Mouse (Mus musculus): ENCODE measurements around the gene Nop2. TPM values are rescaled to one million over a fixed set of nuclear protein-coding genes. Genes with fewer than 3 reads are reported as not detected.

The Nop2 gene
- total RNA-seq (2022) = 10 to 100 TPM; 25.4 to 28.2 (median 27.2) TPM

GRCm38 (mm10) chr6:125131302-125132156 is at the start of gene Nop2:
TSS of gene Nop2 (plus strand) at chr6:125131909.
- peak; percentile 55 to 76 for DNase-seq (ENCODE audit: low spot score in 2 of 2)

GRCm38 (mm10) chr6:125082801-125083386 is 48.8 kb upstream of the Nop2 start:
- DNase-seq (ENCODE audit: low spot score in 2 of 2) = no peak

GRCm38 (mm10) chr6:125084424-125084823 is 47.3 kb upstream of the Nop2 start:
- DNase-seq (ENCODE audit: low spot score in 2 of 2) = no peak

- DNase-seq (ENCODE audit: low spot score in 2 of 2) = no peak
Observed at GRCm38 (mm10) chr6:125087937-125088336, 43.8 kb upstream of the Nop2 start.

- peak; percentile 41 to 77 for DNase-seq (ENCODE audit: low spot score in 2 of 2)
Observed at GRCm38 (mm10) chr6:125088561-125089321, 43.0 kb upstream of the Nop2 start.

- DNase-seq (ENCODE audit: low spot score in 2 of 2) = peak; percentile 54 to 93
Observed at GRCm38 (mm10) chr6:125089521-125090321, 42.0 kb upstream of the Nop2 start.

GRCm38 (mm10) chr6:125090341-125091085 is 41.2 kb upstream of the Nop2 start:
- DNase-seq (ENCODE audit: low spot score in 2 of 2) = no peak

- DNase-seq (ENCODE audit: low spot score in 2 of 2) = no peak
Observed at GRCm38 (mm10) chr6:125092372-125092771, 39.3 kb upstream of the Nop2 start.

- DNase-seq (ENCODE audit: low spot score in 2 of 2) = no peak
Observed at GRCm38 (mm10) chr6:125094843-125095242, 36.9 kb upstream of the Nop2 start.

GRCm38 (mm10) chr6:125095391-125096278 is 36.1 kb upstream of the Nop2 start, which contains the start of gene Chd4:
TSS of gene Chd4 (plus strand) at chr6:125095981.
- DNase-seq (ENCODE audit: low spot score in 2 of 2) = peak; percentile 81 to 96

- DNase-seq (ENCODE audit: low spot score in 2 of 2) = no peak
Observed at GRCm38 (mm10) chr6:125096279-125096596, 35.5 kb upstream of the Nop2 start.

- DNase-seq (ENCODE audit: low spot score in 2 of 2) = peak in 1 of 2 experiments; percentile 60
Observed at GRCm38 (mm10) chr6:125096597-125097345, 34.9 kb upstream of the Nop2 start.

GRCm38 (mm10) chr6:125097346-125097689 is 34.4 kb upstream of the Nop2 start:
- peak; percentile 37 to 53 for DNase-seq (ENCODE audit: low spot score in 2 of 2)

- no peak for DNase-seq (ENCODE audit: low spot score in 2 of 2)
Observed at GRCm38 (mm10) chr6:125097951-125098350, 33.8 kb upstream of the Nop2 start.

- DNase-seq (ENCODE audit: low spot score in 2 of 2) = no peak
Observed at GRCm38 (mm10) chr6:125098513-125098912, 33.2 kb upstream of the Nop2 start.

GRCm38 (mm10) chr6:125099421-125099971 is 32.2 kb upstream of the Nop2 start:
- no peak for DNase-seq (ENCODE audit: low spot score in 2 of 2)

- no peak for DNase-seq (ENCODE audit: low spot score in 2 of 2)
Observed at GRCm38 (mm10) chr6:125101444-125101843, 30.3 kb upstream of the Nop2 start.

GRCm38 (mm10) chr6:125104223-125104622 is 27.5 kb upstream of the Nop2 start:
- no peak for DNase-seq (ENCODE audit: low spot score in 2 of 2)

GRCm38 (mm10) chr6:125107705-125108104 is 24.0 kb upstream of the Nop2 start:
- DNase-seq (ENCODE audit: low spot score in 2 of 2) = no peak

Data from left cerebral cortex, adult 8-10 months (tissue).